Mouse (Mus musculus) neural tube, embryonic 11.5 days (tissue): ENCODE measurements around the gene T2. TPM values are rescaled to one million over a fixed set of nuclear protein-coding genes. Genes with fewer than 3 reads are reported as not detected.

ENCODE experiments used
- ATAC-seq: fragments of 200-750 bp; cut with Nextera tagmentation; 2 replicates; pipeline ENCODE4 v1.8.0; 2017; ENCODE audit warnings: moderate number of reproducible peaks, mild to moderate bottlenecking, moderate TSS enrichment, moderate library complexity; ENCODE audit not compliant: insufficient read depth, low FRiP score, low TSS enrichment
- DNase-seq: peaks from one replicate; pipeline ENCODE4 v3.0.0-alpha.2; 2015; ENCODE audit warnings: low spot score
- H3K27ac ChIP-seq: fragments of 300-500 bp; sonication (generic); 2 replicates; pipeline ENCODE4 v1.5.1; 2014; ENCODE audit warnings: low read depth, mild to moderate bottlenecking, low read length
- H3K27me3 ChIP-seq: fragments of 300-500 bp; sonication (generic); 2 replicates; pipeline ENCODE4 v1.6.1; 2014; ENCODE audit warnings: mild to moderate bottlenecking, low read length, mixed read lengths; ENCODE audit not compliant: control insufficient read depth, insufficient read depth
- H3K36me3 ChIP-seq: fragments of 300-500 bp; sonication (generic); 2 replicates; pipeline ENCODE4 v1.6.1; 2014; ENCODE audit warnings: mild to moderate bottlenecking, low read length, moderate library complexity, mixed read lengths; ENCODE audit not compliant: control insufficient read depth, insufficient read depth
- H3K4me1 ChIP-seq: fragments of 300-500 bp; sonication (generic); 2 replicates; pipeline ENCODE4 v1.6.1; 2014; ENCODE audit warnings: low read length, mixed read lengths; ENCODE audit not compliant: control insufficient read depth, insufficient read depth
- H3K4me2 ChIP-seq: fragments of 300-500 bp; sonication (generic); 2 replicates; pipeline ENCODE4 v1.6.1; 2014; ENCODE audit warnings: low read depth, mild to moderate bottlenecking, moderate library complexity
- H3K4me3 ChIP-seq: fragments of 300-500 bp; sonication (generic); 2 replicates; pipeline ENCODE4 v1.5.1; 2014; ENCODE audit warnings: low read depth, low read length
- H3K9ac ChIP-seq: fragments of 300-500 bp; sonication (generic); 2 replicates; pipeline ENCODE4 v1.6.1; 2014; ENCODE audit warnings: mild to moderate bottlenecking, low read length
- H3K9me3 ChIP-seq: fragments of 300-500 bp; sonication (generic); 2 replicates; pipeline ENCODE4 v1.6.1; 2016; ENCODE audit warnings: low read length; ENCODE audit not compliant: control insufficient read depth
- WGBS: fragments of 180-500 bp; shearing (Covaris S2); extraction: QIAGEN DNeasy Blood & Tissue Kit; methylation state at CpG from one replicate; pipeline ENCODE4 v1.1.7; 2014; 5-methylcytosine and 5-hydroxymethylcytosine counted together
- polyA plus RNA-seq: library from polyadenylated mRNA; unstranded; fragments of >200 nt; fragmentation: Nextera tagmentation; extraction: Ambion mirVana; gene quantifications from 2 replicates; pipeline ENCODE4 v1.2.1, GENCODE M21; 2014

The T2 gene
- polyA plus RNA-seq, 1 experiment from 2014 or later: 0.53 TPM

DNA sequence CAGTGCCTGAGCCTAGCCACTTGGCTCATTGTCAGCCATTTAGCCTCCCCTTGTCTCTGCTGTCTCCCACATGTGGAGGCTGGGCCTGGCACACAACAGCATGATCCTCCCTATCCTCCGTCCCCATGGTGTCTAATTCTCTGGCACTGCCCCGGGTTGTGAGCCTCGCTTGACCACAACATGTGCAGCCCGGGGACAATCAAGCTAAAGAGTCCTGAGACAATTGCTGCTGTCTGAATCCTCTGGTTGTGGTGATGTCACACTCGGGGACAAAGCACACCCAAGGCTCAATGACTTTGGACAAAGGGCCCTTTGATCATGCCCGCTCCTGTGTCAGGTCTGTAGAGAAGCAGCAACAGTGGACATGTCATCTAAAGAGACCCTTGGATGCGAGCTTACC is 4.7 kb upstream of the T2 start:
- ATAC-seq (no peak), DNase-seq (no peak)
- no peak overlapping the region for H3K27ac ChIP-seq
- no peak overlapping the region for H3K4me3 ChIP-seq
- 55% methylated on average over 7 of the region's 7 CpGs for WGBS
- no peak overlapping the region for H3K4me2 ChIP-seq
- no peaks in the 10 kb centered on the region for H3K4me1 ChIP-seq
- H3K36me3 ChIP-seq: no peaks in the 10 kb centered on the region
- H3K9me3 ChIP-seq: no peaks in the 10 kb centered on the region
- H3K27me3 ChIP-seq: no peaks in the 10 kb centered on the region
- H3K9ac ChIP-seq: no peak overlapping the region

DNA sequence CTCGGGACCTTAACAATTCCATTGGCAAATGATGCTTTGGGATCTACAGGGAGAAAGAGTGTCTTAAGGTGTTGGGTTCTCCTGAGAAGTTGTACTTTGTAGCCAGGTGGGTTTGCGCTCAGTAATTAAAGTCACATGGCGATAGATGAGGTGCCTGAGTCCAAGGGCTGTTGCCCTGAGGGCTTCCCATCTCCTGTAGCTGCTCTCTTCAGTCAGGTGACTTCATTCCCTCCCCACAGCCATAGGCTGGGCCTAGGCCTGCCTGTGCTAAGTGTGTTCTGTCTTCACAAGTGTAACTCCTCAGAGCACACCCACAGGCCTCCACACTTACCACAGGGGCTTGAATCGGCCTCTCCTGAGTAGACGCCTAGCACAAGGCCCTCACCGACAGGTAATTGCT is 1.7 kb downstream of the T2 start:
- Histone ChIP-seq H3K9me3 (no peaks in the 10 kb centered on the region), H3K4me3 (no peak overlapping the region), H3K36me3 (no peaks in the 10 kb centered on the region), H3K9ac (no peak overlapping the region), H3K27ac (no peak overlapping the region), H3K4me1 (no peaks in the 10 kb centered on the region), H3K27me3 (no peaks in the 10 kb centered on the region), H3K4me2 (no peak overlapping the region)
- 89% methylated on average over 6 of the region's 6 CpGs for WGBS
- DNase-seq (no peak), ATAC-seq (no peak)

DNA sequence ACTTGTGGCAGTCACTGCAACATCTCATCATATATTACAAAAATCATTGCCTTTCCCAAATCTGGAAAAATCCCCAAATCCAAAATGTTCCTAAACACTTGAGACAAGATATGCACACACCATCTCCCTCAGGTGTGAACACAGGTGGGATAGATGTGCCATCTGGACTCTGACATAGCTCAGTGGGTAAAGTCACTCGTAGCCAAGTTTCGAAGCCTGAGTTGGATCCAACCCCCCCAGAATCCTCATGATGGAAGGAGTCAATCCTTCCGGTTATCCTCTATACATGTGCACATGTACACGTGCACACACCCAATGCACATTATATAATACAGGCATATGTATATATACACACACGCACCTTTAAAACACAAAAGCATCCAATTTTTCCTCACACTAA is 5.1 kb downstream of the T2 start:
- no peak for ATAC-seq
- no peak overlapping the region for H3K9ac ChIP-seq
- WGBS: 91% methylated on average over 5 of the region's 5 CpGs

DNA sequence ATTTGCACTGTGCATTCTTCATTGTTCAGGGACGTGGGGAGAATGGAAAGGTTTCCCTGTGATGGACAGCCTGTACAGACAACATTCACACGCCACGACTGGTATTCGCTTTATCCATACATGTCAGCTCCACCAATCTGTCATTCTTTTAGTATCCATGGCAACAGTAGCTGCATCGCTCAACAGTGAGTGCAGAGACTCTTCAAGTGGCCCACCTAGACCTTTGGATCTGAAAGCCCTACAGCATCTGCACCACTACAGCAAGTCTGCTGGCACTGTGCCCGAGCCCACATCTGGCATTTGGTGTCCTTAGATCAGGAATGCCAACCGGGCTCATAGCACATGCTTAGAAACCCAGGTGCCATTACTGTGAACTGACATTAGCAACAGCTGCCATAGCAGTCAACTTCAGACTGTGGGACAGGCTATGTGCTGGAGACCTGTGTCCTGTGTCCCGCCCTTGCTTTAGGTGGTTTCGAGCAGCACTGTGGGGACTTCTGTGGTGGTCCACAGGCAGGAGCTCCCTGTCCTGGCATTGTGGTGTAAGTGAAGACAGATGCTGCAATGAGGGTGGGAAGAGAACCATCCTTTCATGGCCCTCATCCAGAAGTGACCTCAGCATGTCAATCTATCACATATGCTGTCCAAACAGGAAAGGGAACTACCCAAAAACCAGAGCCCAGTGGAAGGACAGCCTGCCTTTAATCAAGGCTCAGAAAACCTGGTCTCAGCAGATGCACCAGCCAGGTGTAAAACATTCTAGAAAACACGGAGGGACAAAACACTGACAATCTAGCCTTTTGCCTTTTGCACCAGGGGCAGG is 5.7 kb downstream of the T2 start:
- no peak overlapping the region for H3K9ac ChIP-seq
- H3K4me1 ChIP-seq: no peaks in the 10 kb centered on the region
- H3K4me2 ChIP-seq: no peak overlapping the region
- H3K36me3 ChIP-seq: no peaks in the 10 kb centered on the region
- no peak overlapping the region for H3K4me3 ChIP-seq
- WGBS: 81% methylated on average over 10 of the region's 10 CpGs
- DNase-seq (no peak), ATAC-seq (no peak)
- no peaks in the 10 kb centered on the region for H3K9me3 ChIP-seq
- H3K27ac ChIP-seq: no peak overlapping the region
- no peaks in the 10 kb centered on the region for H3K27me3 ChIP-seq

More for the DNA sequence above, 5.1 kb downstream of the T2 start:
- no peaks in the 10 kb centered on the region for H3K27me3 ChIP-seq
- H3K27ac ChIP-seq: no peak overlapping the region
- H3K4me1 ChIP-seq: no peaks in the 10 kb centered on the region
- no peaks in the 10 kb centered on the region for H3K9me3 ChIP-seq
- no peak overlapping the region for H3K4me2 ChIP-seq
- no peak overlapping the region for H3K4me3 ChIP-seq
- no peaks in the 10 kb centered on the region for H3K36me3 ChIP-seq
- DNase-seq: no peak

DNA sequence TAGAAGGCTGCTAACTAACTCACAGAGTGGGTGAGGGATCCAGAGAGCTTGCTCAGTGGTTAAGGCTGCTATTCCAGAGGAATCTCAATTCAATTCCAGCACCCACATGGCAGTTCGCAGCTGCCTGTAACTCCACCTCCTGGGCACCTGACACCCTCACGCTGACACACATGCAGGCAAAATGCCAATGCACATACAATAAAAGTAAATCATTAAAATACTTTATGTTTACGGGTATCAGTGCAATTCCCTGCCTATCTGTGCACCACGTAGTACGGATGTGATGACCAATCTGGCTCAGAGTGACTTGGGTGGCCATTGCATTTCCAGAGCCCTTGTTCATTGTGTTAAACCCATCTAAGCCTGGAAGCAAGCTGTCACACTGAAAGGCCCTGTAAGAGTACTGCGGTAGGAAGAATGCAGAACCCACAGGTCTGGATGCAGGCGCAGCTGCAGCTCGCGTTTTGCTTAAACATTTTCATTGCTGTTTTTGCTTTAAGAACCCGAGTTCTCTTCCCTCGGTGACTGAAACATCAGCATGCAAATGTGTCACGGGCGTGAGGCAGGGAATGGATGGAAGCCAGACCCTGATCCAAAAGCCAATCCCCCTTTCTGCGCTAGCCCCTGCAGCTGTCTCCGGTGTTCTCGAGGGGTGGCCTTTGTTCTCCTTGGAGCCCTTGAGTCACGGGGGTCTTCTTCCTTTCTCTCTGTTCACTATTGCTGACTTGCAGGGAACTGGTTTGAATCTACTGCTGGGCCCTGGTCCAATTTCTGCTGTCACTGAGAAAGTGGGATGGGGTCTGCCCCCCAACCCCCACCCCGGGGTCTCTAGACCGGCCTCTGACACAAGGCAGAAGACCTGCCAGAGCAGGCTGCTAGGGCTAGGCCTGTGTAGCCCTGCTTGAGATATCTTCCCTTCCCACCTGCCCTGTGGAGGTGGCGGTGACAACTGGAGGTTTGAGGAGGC is 12.0 kb downstream of the T2 start:
- Histone ChIP-seq H3K27ac (peak overlapping the region; percentile 72), H3K4me2 (peak overlapping the region; percentile 24; the same call in 1 of the 2 replicates), H3K4me3 (no peak overlapping the region), H3K36me3 (no peaks in the 10 kb centered on the region), H3K27me3 (no peaks in the 10 kb centered on the region), H3K9ac (peak overlapping the region; percentile 52), H3K4me1 (peaks cover 29% of the 10 kb centered on the region; the same call in 1 of the 2 replicates), H3K9me3 (no peaks in the 10 kb centered on the region)
- 27% methylated on average over 20 of the region's 20 CpGs for WGBS
- DNase-seq (peak; percentile 54), ATAC-seq (peak; percentile 13; the same call in 1 of the 2 replicates)

DNA sequence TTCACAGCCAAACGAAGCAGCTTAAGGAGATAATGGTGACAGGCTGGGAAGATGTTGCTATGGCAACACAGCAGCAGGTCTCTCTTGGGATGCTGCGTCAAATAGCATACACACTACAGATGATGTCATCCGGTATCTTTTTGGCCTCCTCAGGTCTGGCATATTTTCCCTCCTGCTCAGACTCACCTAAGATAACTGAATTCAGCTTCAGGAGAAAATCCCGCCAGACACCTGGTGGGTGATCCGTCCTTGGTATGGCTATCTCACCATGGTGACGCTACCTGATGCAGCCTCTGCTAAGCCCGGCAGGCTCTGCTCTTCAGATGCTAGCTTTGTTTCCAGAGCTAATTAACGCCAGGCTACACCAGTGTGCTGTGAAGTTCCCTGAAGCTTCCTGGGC is 12.8 kb downstream of the T2 start:
- peak overlapping the region; percentile 57 for H3K27ac ChIP-seq
- H3K4me1 ChIP-seq: peaks cover 29% of the 10 kb centered on the region; the same call in 1 of the 2 replicates
- H3K27me3 ChIP-seq: no peaks in the 10 kb centered on the region
- H3K4me3 ChIP-seq: no peak overlapping the region
- no peaks in the 10 kb centered on the region for H3K9me3 ChIP-seq
- H3K9ac ChIP-seq: no peak overlapping the region
- WGBS: 23% methylated on average over 8 of the region's 8 CpGs
- ATAC-seq (0 out of 2 replicates have a peak, but pooled peaks have one; percentile 28), DNase-seq (peak; percentile 61)
- no peak overlapping the region for H3K4me2 ChIP-seq
- H3K36me3 ChIP-seq: no peaks in the 10 kb centered on the region

DNA sequence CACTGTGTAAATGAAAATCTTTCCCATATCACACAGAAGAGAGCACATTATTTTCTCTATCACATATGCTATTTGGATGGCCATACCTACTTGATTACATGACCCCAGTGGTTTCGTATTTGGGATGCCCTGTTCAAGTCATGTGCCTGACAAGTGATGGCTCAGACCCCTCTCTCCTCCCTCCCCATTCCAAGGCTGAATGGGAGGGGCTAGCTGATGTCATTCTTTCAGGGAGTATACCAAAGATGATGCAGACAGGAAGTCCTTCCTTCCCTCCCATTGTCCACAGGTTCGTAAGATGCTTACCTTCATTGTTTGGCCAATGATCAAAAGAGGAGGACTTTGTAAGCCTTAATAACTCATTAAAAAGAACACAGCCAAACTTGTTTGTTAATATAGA is 13.4 kb downstream of the T2 start:
- Histone ChIP-seq H3K9ac (no peak overlapping the region), H3K27ac (no peak overlapping the region), H3K4me2 (no peak overlapping the region), H3K36me3 (no peaks in the 10 kb centered on the region), H3K4me1 (peaks cover 29% of the 10 kb centered on the region; the same call in 1 of the 2 replicates), H3K27me3 (no peaks in the 10 kb centered on the region), H3K4me3 (no peak overlapping the region), H3K9me3 (no peaks in the 10 kb centered on the region)
- ATAC-seq (no peak), DNase-seq (no peak)
- 68% methylated on average over 2 of the region's 2 CpGs for WGBS

DNA sequence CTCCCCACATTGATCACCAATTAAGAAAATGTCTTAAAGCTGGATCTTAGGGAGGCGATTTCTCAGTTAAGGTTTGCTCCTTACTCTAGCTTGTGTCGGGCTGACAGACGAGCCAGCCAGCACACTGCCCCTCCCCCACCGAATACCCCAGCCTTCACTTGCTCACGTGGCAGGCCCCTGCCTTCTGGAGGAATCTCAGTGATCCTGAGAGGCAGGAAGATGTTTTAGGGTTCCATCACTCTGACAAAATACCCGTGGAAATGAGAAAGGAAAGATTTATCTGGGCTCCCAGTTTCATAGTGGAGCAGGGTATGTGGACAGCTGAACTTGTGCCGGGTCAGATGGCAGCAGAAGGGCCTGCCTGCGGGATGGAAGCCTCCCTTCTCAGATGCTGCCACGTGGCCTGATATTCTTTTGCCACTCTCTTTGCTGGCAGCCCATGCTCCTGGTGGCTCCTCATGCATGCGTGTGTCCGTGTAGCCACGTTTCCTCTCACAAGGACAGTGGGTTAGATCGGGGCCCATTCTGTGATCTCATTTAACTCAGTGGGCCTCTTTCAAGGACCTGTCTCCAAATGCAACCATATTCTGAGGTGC is 14.9 kb downstream of the T2 start:
- Histone ChIP-seq H3K27me3 (no peaks in the 10 kb centered on the region), H3K27ac (peak overlapping the region; percentile 94), H3K4me2 (no peak overlapping the region), H3K4me1 (peaks cover 29% of the 10 kb centered on the region; the same call in 1 of the 2 replicates), H3K36me3 (no peaks in the 10 kb centered on the region), H3K9ac (peak overlapping the region; percentile 2; the same call in 1 of the 2 replicates), H3K4me3 (no peak overlapping the region), H3K9me3 (no peaks in the 10 kb centered on the region)
- ATAC-seq: no peak
- WGBS: 28% methylated on average over 13 of the region's 13 CpGs
- DNase-seq: peak; percentile 62
